Mouse (Mus musculus) thymus, postnatal 14 days (tissue): ENCODE results near the gene Ccdc96.

ENCODE experiments used
- DNase-seq: peaks from one replicate; pipeline ENCODE4 v3.0.0; 2021

The Ccdc96 gene

DNA sequence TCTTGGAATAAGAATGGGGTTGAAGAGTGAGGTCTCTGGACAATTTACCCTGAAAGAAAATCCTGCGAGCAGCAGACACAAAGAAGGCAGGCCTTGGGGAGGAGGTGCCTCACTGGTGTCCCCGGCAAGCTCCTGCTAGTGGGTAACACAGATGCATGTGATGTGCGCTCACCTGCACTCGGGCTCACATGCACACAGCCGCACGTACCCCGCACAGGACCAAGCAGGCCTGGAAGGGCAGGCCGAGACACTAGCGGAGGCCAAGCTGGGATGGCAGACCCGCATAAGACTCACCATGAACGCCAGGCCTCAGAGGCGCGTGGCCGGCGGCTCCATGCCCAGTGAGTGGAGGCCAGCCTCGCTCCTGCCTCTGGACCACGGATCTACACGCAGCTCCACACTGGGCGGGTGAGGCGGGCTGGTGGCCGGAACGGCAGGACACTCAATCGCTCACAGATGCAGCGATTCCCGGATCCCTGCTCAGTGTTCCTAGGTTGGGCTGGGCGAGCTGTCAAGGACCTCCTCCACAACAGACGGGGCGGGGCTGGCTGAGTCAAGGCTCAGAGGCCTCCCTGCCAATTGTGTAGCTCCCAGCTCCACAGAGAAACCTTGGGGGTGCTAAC lies 45.9 kb downstream of the Ccdc96 start:
- peak; percentile 84 for DNase-seq

- DNase-seq = no peak
Observed at GRCm38 (mm10) chr5:36534455-36535030, 50.2 kb downstream of the Ccdc96 start.

GRCm38 (mm10) chr5:36535438-36536176 lies 51.2 kb downstream of the Ccdc96 start:
- DNase-seq = no peak

GRCm38 (mm10) chr5:36536424-36536823 lies 52.0 kb downstream of the Ccdc96 start:
- DNase-seq = no peak
